Mouse (Mus musculus) thymus, adult 2 months (tissue): ENCODE measurements around the gene Dnttip1.

Source experiments
- CTCF ChIP-seq: fragments of 200-500 bp; IDR thresholded peaks from 2 replicates; pipeline ENCODE4 v1.5.1; 2012; ENCODE audit warnings: mild to moderate bottlenecking, control low read depth, low read length, moderate library complexity, borderline replicate concordance; ENCODE audit not compliant: control insufficient read depth, poor library complexity, insufficient read depth; ENCODE audit errors: extremely low read depth
- POLR2A ChIP-seq: fragments of 200-500 bp; IDR thresholded peaks from 2 replicates; pipeline ENCODE4 v1.6.1; 2012; ENCODE audit warnings: mild to moderate bottlenecking, low read length, control low read depth, moderate library complexity; ENCODE audit not compliant: control insufficient read depth, poor library complexity, insufficient read depth; ENCODE audit errors: extremely low read depth

GRCm38 (mm10) chr2:164795868-164796267 lies 50.1 kb downstream of the Dnttip1 start:
- TF ChIP-seq CTCF = no peak
- no peak for TF ChIP-seq POLR2A
